Mouse (Mus musculus) layer of hippocampus, adult 18-20 months (tissue): ENCODE measurements at regions not wholly inside any gene's neighbourhood (a gene's known extent, or its start where the extent isn't known, plus 50 kb on each side); places are given as distances from the start of the nearest gene placed in this dataset.

Source experiments
- DNase-seq, 2 experiments: peaks; one replicate each; pipeline ENCODE4 v3.0.0; 2022; ENCODE audit warnings: low spot score in 2 of 2

DNA sequence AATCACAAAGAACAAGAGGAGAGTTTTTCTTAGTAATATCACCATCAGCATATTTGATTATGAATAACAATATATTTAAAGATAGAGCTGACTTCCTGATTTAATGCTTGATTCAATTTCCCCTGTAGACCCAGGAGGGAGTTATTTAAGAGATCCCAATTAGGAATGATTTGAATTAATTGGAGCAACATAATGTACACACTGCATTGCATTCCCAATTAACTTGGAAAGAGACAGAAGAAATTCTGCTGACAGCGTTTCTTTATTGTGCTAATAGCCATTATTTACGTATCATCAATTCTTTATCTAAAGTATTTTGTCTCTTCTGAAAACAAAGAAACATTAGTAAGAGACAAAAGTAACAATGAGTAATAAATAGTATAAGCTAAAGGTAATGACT is 1491.2 kb upstream of the Cited2 start:
- no peak for DNase-seq

DNA sequence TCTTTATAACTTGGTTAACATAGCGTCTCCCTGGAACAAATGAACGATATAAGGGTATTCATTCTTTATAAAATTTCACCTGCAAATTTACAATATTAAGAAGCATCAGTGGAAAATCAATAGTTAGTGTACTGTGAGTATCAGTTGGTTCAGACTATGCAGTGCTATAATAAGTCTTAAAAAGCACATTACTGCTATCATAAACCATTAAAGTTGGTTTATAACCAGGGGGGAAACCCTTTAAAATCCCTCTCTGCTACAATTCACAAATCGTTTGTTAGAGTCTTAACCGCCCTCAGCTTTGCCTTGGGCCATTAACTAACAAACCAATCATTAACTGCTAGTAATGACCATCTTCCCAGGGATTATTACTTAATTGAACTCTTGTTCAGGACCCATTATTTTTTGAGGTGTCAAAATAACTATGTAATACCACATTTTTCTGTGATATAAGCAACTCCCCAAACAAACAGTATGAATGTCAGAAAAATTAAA is 1489.4 kb upstream of the Cited2 start:
- no peak for DNase-seq

DNA sequence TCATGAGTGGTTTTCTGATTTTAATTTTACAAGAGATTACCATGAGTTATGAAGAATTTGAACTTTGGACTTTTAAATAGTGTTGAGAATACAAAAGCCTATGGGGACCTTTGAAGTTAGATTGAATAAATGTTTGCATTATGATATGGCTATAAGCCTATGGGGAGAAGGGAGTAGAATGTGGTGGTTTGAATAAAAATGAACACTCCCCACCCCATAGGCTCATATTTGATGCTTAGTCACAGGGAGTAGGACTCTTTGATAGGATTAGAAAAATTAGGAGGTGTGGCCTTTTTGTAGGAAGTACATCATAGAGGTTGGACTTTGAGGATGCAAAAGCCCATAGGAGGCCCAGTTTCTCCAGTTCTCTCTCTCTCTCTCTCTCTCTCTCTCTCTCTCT is 1466.7 kb upstream of the Cited2 start:
- DNase-seq: no peak

DNA sequence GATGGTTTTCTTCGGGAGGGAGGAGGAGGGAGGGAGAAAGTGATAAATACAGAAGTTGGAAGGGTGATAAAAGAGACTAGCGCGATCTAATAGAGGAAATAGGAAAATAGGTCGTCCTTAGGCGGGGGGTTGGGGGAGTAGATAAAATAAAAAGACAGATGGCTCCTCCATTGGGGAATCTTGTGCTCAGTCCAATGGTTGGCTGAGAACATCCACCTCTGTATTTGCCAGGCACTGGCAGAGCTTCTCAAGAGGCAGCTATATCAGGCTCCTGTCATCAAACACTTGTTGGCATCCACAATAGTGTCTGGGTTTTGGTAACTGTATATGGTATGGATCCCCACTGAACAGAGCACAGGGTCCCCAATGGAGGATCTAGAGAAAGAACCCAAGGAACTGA is 1450.2 kb upstream of the Cited2 start:
- no peak for DNase-seq

DNA sequence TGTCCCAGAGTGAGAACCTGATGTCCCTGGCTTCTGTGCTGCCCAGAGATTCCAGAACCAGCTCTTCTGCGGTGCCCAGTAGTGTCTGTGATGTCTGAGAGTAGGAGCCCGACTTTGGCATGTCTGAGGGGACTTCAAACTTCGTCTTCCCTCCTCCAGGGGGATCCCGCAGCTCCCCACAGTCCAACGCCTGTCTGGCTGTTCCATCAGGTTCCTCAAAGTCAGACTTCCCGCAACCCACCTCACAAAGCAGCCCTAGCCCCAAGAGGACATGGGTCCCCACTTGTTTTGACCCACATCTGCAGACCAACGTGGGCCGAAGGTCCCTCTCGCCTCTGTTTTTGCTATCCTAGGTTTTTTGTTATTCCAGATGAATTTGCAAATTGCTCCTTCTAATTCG is 1406.0 kb upstream of the Cited2 start:
- DNase-seq: no peak

DNA sequence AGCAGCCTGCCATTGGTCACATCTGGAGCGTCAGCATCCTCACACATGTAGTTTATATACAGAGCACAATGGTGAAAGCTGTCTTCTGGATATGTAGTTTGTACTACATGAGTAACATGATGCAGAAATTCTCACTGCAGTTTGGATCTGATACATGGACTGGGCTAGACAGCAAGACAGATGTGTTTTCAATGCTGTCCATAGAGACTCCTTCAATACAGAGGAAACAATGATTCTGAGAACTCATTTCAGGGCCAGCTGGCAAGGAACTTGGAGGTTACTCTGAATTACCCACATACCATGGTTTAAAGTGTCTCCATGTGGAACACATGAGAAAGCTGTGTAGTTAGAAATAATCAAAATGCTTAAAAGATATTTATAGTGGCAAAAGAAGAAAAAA is 1385.5 kb upstream of the Cited2 start:
- no peak for DNase-seq

DNA sequence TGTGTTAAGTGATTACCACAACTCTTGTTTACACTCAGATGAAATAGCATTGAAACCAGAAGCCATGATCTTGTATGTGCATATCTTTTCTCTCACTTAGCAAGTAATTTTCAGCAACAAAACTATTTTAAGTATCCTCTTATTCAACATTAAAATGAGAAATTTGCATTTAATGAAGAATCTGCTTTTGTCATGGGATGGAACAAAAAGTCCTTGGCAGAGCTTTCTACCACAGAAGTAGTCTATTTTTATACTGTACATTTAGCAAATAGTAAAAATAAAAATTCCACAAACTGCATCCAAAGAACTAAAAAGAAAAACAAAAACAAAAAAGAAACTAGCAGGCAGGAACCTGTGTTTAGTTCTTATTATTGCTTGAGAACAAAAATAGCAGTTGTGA is 1381.5 kb upstream of the Cited2 start:
- peak in 1 of 2 experiments; percentile 46 for DNase-seq

DNA sequence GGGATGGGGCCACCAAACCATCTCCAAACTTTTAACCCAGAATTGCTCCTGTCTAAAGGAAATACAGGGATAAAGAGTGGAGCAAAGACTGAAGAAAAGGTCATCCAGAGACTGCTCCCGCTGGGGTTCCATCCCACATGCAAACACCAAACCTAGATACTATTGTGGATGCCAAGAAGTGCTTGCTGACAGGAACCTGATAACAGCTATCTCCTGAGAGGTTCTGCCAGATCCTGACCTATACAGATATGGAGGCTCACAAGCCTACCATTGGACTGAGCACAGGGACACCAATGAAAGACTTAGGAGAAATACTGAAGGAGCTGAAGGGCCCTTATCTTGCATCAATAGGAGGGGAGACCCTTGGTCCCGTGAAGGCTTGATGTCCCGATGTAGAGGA is 1359.0 kb upstream of the Cited2 start:
- no peak for DNase-seq
